Mouse (Mus musculus): ENCODE results near the gene Slc39a7.

- TF ChIP-seq CTCF (IDR thresholded peaks at IDR 0.05; ENCODE audit: control insufficient read depth, insufficient read depth, low read length) = no peak
- no peak for TF ChIP-seq POLR2A (IDR thresholded peaks at IDR 0.05; ENCODE audit: borderline replicate concordance, control insufficient read depth, low read depth, low read length)
Observed at GRCm38 (mm10) chr17:34026221-34026620, 5.3 kb downstream of the Slc39a7 start.
